ENCODE assay signal across 8 mouse cellular contexts in the genomic region with DNA sequence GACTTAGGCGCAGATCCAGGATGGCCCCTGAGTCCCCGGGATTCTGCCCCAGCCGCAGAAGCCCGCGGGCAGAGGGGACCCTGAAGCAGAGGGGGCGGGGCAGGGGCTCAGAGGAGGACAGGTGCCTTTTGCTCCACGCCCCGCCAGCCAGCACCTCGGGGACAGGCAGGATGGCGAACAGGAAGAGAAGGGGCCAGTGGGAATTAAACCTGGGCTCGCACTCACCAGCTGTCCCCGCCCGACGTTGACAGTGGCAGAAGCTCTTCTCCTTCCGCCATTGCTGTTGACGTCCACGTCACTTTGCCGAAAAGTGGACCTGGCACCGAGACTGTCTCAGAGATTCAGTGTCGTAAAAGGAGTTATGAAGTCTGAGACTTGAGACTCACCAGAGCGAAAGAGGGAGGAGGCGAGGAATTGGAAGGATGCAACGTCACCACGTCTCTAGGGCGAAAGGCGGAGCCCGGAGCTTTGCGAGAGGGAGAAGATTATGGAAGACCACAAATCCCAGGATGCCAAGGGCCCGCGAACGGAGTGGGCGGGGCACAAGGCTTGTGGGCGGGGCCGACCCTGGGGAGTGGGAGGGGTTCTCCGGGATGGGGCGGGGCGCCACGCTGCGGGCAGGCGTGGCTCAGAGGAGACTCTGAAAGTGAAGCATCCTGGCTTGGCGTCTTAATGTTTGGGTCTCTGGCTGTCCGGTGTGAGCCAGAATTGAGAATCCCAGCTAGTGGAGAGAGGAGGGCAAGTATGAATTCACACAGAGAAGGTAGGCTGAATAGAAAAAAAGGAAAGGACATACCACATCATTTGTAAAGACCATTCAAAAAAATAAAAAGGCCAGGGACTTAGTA. TPM values are rescaled to one million over a fixed set of nuclear protein-coding genes. Genes with fewer than 3 reads are reported as not detected.
DNase-seq lines count a peak whose midpoint lies in the region; ATAC-seq and TF ChIP-seq lines count a peak whose summit lies in the region.

A gene (minus strand): TSS at position 416 of the 848 bp plus-strand sequence.

- no peak for TF ChIP-seq CTCF in E14TG2a.4 (conservative IDR thresholded peaks at IDR 0.05; ENCODE audit: low read length)
- TF ChIP-seq CTCF in heart, postnatal 0 days (IDR thresholded peaks at IDR 0.05; ENCODE audit: low read depth), result no peak
- TF ChIP-seq CTCF in testis, adult 2 months (IDR thresholded peaks at IDR 0.05; ENCODE audit: control insufficient read depth, insufficient read depth, insufficient replicate concordance, low read depth, low read length), result no peak

- no peaks in the 10 kb centered on the region for H3K27me3 ChIP-seq in E14TG2a.4 (ENCODE audit: insufficient read depth, low read length)
- no peaks in the 10 kb centered on the region for H3K27me3 ChIP-seq in forebrain, embryonic 12.5 days
- H3K27me3 ChIP-seq in heart, postnatal 0 days (ENCODE audit: control insufficient read depth, insufficient read depth, low read length), result no peaks in the 10 kb centered on the region
- no peaks in the 10 kb centered on the region for H3K27me3 ChIP-seq in liver, embryonic 16.5 days (ENCODE audit: control insufficient read depth, insufficient read depth, low read depth, low read length)
- H3K27me3 ChIP-seq in neural tube, embryonic 13.5 days, result no peaks in the 10 kb centered on the region
- no peaks in the 10 kb centered on the region for H3K27me3 ChIP-seq in testis, adult 2 months (ENCODE audit: control insufficient read depth, insufficient read depth, low read length)

- under 1% methylated on average over 41 of the region's 42 CpGs for WGBS in forebrain, embryonic 12.5 days
- under 1% methylated on average over 42 of the region's 42 CpGs for WGBS in heart, postnatal 0 days
- WGBS in liver, embryonic 16.5 days (ENCODE audit: insufficient replicate concordance), result under 1% methylated on average over 42 of the region's 42 CpGs
- under 1% methylated on average over 42 of the region's 42 CpGs for WGBS in neural tube, embryonic 13.5 days

- ATAC-seq in forebrain, embryonic 12.5 days (ENCODE audit: low FRiP score), result peak; percentile 98
- peak; percentile 97 for ATAC-seq in heart, postnatal 0 days (ENCODE audit: insufficient read depth, low read depth)
- ATAC-seq in liver, embryonic 16.5 days (ENCODE audit: low read depth), result peak; percentile 97
- ATAC-seq in neural tube, embryonic 13.5 days (ENCODE audit: low read depth), result peak; percentile 99

- peaks cover 37% of the 10 kb centered on the region for H3K4me1 ChIP-seq in E14TG2a.4 (replicated peaks; ENCODE audit: low read depth, low read length)
- H3K4me1 ChIP-seq in forebrain, embryonic 12.5 days, result peaks cover 4% of the 10 kb centered on the region
- peaks cover 17% of the 10 kb centered on the region for H3K4me1 ChIP-seq in heart, postnatal 0 days (ENCODE audit: control insufficient read depth, insufficient read depth)
- H3K4me1 ChIP-seq in liver, embryonic 16.5 days (ENCODE audit: control insufficient read depth, low read depth, low read length), result peaks cover 7% of the 10 kb centered on the region
- H3K4me1 ChIP-seq in neural tube, embryonic 13.5 days (replicated peaks), result peaks cover 11% of the 10 kb centered on the region
- H3K4me1 ChIP-seq in testis, adult 2 months (ENCODE audit: control insufficient read depth, insufficient read depth, low read length), result peaks cover 5% of the 10 kb centered on the region

- H3K36me3 ChIP-seq in E14TG2a.4 (ENCODE audit: insufficient read depth, low read length), result no peaks in the 10 kb centered on the region
- H3K36me3 ChIP-seq in forebrain, embryonic 12.5 days (replicated peaks), result no peaks in the 10 kb centered on the region
- no peaks in the 10 kb centered on the region for H3K36me3 ChIP-seq in heart, postnatal 0 days (replicated peaks; ENCODE audit: control insufficient read depth, insufficient read depth, low read length)
- no peaks in the 10 kb centered on the region for H3K36me3 ChIP-seq in liver, embryonic 16.5 days (ENCODE audit: control insufficient read depth, insufficient read depth)
- no peaks in the 10 kb centered on the region for H3K36me3 ChIP-seq in neural tube, embryonic 13.5 days
- H3K36me3 ChIP-seq in testis, adult 2 months (ENCODE audit: control insufficient read depth, insufficient read depth, low read length), result no peaks in the 10 kb centered on the region

- peak; percentile 70; the same call in 1 of the 2 replicates for TF ChIP-seq POLR2A in testis, adult 2 months (IDR thresholded peaks at IDR 0.05; ENCODE audit: control insufficient read depth, low read depth, low read length)

- TF ChIP-seq EP300 in heart, postnatal 0 days (IDR thresholded peaks at IDR 0.05; ENCODE audit: low read depth), result no peak

- H3K4me2 ChIP-seq in forebrain, embryonic 12.5 days, result peak within 1 kb of the TSS; percentile 67
- peak within 1 kb of the TSS; percentile 80 for H3K4me2 ChIP-seq in heart, postnatal 0 days (ENCODE audit: low read depth, low read length)
- H3K4me2 ChIP-seq in liver, embryonic 16.5 days (ENCODE audit: low read depth, low read length), result peak within 1 kb of the TSS; percentile 79
- H3K4me2 ChIP-seq in neural tube, embryonic 13.5 days, result peak within 1 kb of the TSS; percentile 65

- peak within 1 kb of the TSS; percentile 68 for H3K27ac ChIP-seq in forebrain, embryonic 12.5 days
- H3K27ac ChIP-seq in heart, postnatal 0 days (ENCODE audit: low read depth), result peak within 1 kb of the TSS; percentile 78
- H3K27ac ChIP-seq in liver, embryonic 16.5 days (ENCODE audit: low read length), result peak within 1 kb of the TSS; percentile 85
- peak within 1 kb of the TSS; percentile 86 for H3K27ac ChIP-seq in neural tube, embryonic 13.5 days (replicated peaks)
- H3K27ac ChIP-seq in testis, adult 2 months (ENCODE audit: control insufficient read depth, insufficient read depth, low read depth, low read length), result peak within 1 kb of the TSS; percentile 90

- H3K9ac ChIP-seq in forebrain, embryonic 12.5 days, result peak within 1 kb of the TSS; percentile 78
- H3K9ac ChIP-seq in heart, postnatal 0 days (replicated peaks; ENCODE audit: low read depth, low read length), result peak within 1 kb of the TSS; percentile 82
- H3K9ac ChIP-seq in liver, embryonic 16.5 days (ENCODE audit: low read depth, low read length), result peak within 1 kb of the TSS; percentile 84
- H3K9ac ChIP-seq in neural tube, embryonic 13.5 days, result peak within 1 kb of the TSS; percentile 90

- H3K9me3 ChIP-seq in E14TG2a.4 (ENCODE audit: low read length), result no peaks in the 10 kb centered on the region
- no peaks in the 10 kb centered on the region for H3K9me3 ChIP-seq in forebrain, embryonic 12.5 days
- H3K9me3 ChIP-seq in heart, postnatal 0 days (replicated peaks; ENCODE audit: control insufficient read depth, low read length), result no peaks in the 10 kb centered on the region
- H3K9me3 ChIP-seq in liver, embryonic 16.5 days (replicated peaks; ENCODE audit: control insufficient read depth, low read length), result no peaks in the 10 kb centered on the region
- no peaks in the 10 kb centered on the region for H3K9me3 ChIP-seq in neural tube, embryonic 13.5 days

- peak within 1 kb of the TSS; percentile 100 for H3K4me3 ChIP-seq in E14TG2a.4 (replicated peaks; ENCODE audit: low read length)
- peak within 1 kb of the TSS; percentile 85 for H3K4me3 ChIP-seq in forebrain, embryonic 12.5 days (replicated peaks)
- H3K4me3 ChIP-seq in heart, postnatal 0 days (ENCODE audit: low read depth, low read length), result peak within 1 kb of the TSS; percentile 91
- H3K4me3 ChIP-seq in liver, embryonic 16.5 days (ENCODE audit: low read depth, low read length), result peak within 1 kb of the TSS; percentile 93
- H3K4me3 ChIP-seq in neural tube, embryonic 13.5 days, result peak within 1 kb of the TSS; percentile 93
- H3K4me3 ChIP-seq in testis, adult 2 months (ENCODE audit: control insufficient read depth, low read depth, low read length), result peak within 1 kb of the TSS; percentile 100

- DNase-seq in c-Kit-positive CD71-positive TER-119-positive erythroid progenitor cells, embryonic 14.5 days (ENCODE audit: low spot score), result peak; percentile 95
- peak; percentile 99 for DNase-seq in heart, postnatal 0 days (ENCODE audit: low spot score)
- DNase-seq in kidney, postnatal 4 days, result peak; percentile 97 to 98

RNA-seq across cellular contexts. Expression of the gene that starts here (rescaled TPM):
- 29.9 and 34.4 TPM in 2 replicates for polyA plus RNA-seq in forebrain, embryonic 12.5 days (2016; fragmentation: Nextera tagmentation; extraction: Ambion mirVana)
- 19.3 and 40.9 TPM in 2 replicates for total RNA-seq in heart, postnatal 0 days (2014; rRNA removed; ENCODE audit: low replicate concordance)
- polyA plus RNA-seq in heart, postnatal 0 days (2015; fragmentation: Nextera tagmentation; extraction: Ambion mirVana), result 13.4 and 13.6 TPM in 2 replicates
- 5.7 and 5.8 TPM in 2 replicates for polyA plus RNA-seq in liver, embryonic 16.5 days (2015; fragmentation: Nextera tagmentation; extraction: Ambion mirVana)
- polyA plus RNA-seq in neural tube, embryonic 13.5 days (2015; fragmentation: Nextera tagmentation; extraction: Ambion mirVana), result 24.0 and 31.3 TPM in 2 replicates
- 26.9 and 28.0 TPM in 2 replicates for polyA plus RNA-seq in testis, adult 2 months (2012; rRNA removed)

Comparison
In these comparisons a context has a peak if more than half of its experiments do, and no peak if none do; other contexts are left out.
1. Peak in every context shown above with its lines: DNase-seq, ATAC-seq, H3K4me3 ChIP-seq and H3K27ac ChIP-seq.